ENCODE assay signal across 9 mouse cellular contexts in the genomic region with DNA sequence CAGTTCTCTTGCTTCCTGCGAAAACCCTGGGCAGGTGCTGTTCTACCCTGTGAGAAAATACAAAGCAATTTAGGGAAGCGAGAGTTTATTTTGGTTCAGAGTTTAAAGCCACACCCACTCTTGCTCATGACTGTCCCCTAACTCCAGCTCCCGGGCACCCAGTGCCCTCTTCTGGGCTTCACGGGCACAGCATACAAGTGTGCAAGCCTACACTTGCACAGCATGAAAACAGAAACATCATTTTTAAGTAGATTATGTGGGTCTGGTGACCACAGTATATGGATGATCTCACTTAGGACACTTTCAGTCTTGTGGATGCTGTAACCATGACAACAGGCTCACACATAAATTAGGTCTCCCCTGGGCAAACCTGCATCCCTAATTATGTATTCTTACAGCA.
DNase-seq lines count a peak whose midpoint lies in the region; ATAC-seq and TF ChIP-seq lines count a peak whose summit lies in the region.
"Had no signal": no experiment of that assay in that cellular context is flagged by ENCODE, and none has a peak within 500 bp of the region (broad histone marks: within the 10 kb centered on the region; RNA-seq: fewer than 3 reads in every experiment).

No protein-coding gene starts in this region.

- H3K4me3 ChIP-seq in kidney, embryonic 15.5 days (replicated peaks): no peak overlapping the region
- H3K4me3 ChIP-seq in bone marrow, adult 2 months (replicated peaks; ENCODE audit: control insufficient read depth, low read depth, low read length): no peak overlapping the region
- H3K4me3 ChIP-seq in small intestine, adult 2 months (ENCODE audit: low read depth, low read length): no peak overlapping the region
- no peak overlapping the region for H3K4me3 ChIP-seq in hindbrain, embryonic 16.5 days (ENCODE audit: low read length)
- H3K4me3 ChIP-seq: limb, embryonic 12.5 days had no signal

- peak; percentile 75 for TF ChIP-seq CTCF in bone marrow, adult 2 months (IDR thresholded peaks at IDR 0.05; ENCODE audit: control insufficient read depth, insufficient read depth, low read length)
- TF ChIP-seq CTCF in small intestine, adult 2 months (IDR thresholded peaks at IDR 0.05; ENCODE audit: extremely low read depth, insufficient read length, insufficient replicate concordance, low read depth, low read length): peak; percentile 44; the same call in 1 of the 2 replicates

- H3K36me3 ChIP-seq in kidney, embryonic 15.5 days: no peaks in the 10 kb centered on the region
- no peaks in the 10 kb centered on the region for H3K36me3 ChIP-seq in small intestine, adult 2 months (ENCODE audit: control insufficient read depth, insufficient read depth, low read length)
- no peaks in the 10 kb centered on the region for H3K36me3 ChIP-seq in hindbrain, embryonic 16.5 days (ENCODE audit: control insufficient read depth, insufficient read depth, low read length)
- H3K36me3 ChIP-seq: limb, embryonic 12.5 days had no signal

- no peak overlapping the region for H3K9ac ChIP-seq in kidney, embryonic 15.5 days
- no peak overlapping the region for H3K9ac ChIP-seq in hindbrain, embryonic 16.5 days (ENCODE audit: low read depth, low read length)
- H3K9ac ChIP-seq: limb, embryonic 12.5 days had no signal

- WGBS in kidney, embryonic 15.5 days: 68% methylated on average over 4 of the region's 4 CpGs
- under 1% methylated on average over 4 of the region's 4 CpGs for WGBS in bone marrow, adult 2 months
- 26% methylated on average over 4 of the region's 4 CpGs for WGBS in small intestine, adult 2 months
- WGBS in hindbrain, embryonic 16.5 days: 57% methylated on average over 4 of the region's 4 CpGs

- no peaks in the 10 kb centered on the region; the same call in 1 of the 2 replicates for H3K4me1 ChIP-seq in kidney, embryonic 15.5 days
- H3K4me1 ChIP-seq in bone marrow, adult 2 months (ENCODE audit: control insufficient read depth, insufficient read depth, low read length): peaks cover 2% of the 10 kb centered on the region; the same call in 1 of the 2 replicates
- no peaks in the 10 kb centered on the region for H3K4me1 ChIP-seq in small intestine, adult 2 months (ENCODE audit: control insufficient read depth, insufficient read depth, insufficient read length, low read length)
- no peaks in the 10 kb centered on the region for H3K4me1 ChIP-seq in hindbrain, embryonic 16.5 days (ENCODE audit: control insufficient read depth, insufficient read depth, low read depth, low read length)
- H3K4me1 ChIP-seq: limb, embryonic 12.5 days had no signal

- no peaks in the 10 kb centered on the region for H3K9me3 ChIP-seq in kidney, embryonic 15.5 days (replicated peaks)
- H3K9me3 ChIP-seq in hindbrain, embryonic 16.5 days (ENCODE audit: control insufficient read depth, low read length): no peaks in the 10 kb centered on the region

- H3K27ac ChIP-seq in kidney, embryonic 15.5 days: no peak overlapping the region
- peak overlapping the region; percentile 71; the same call in 1 of the 2 replicates for H3K27ac ChIP-seq in bone marrow, adult 2 months (ENCODE audit: control insufficient read depth, insufficient read depth, low read depth, low read length, poor library complexity)
- no peak overlapping the region for H3K27ac ChIP-seq in small intestine, adult 2 months (ENCODE audit: insufficient read depth, low read depth, low read length)
- no peak overlapping the region for H3K27ac ChIP-seq in hindbrain, embryonic 16.5 days (ENCODE audit: low read depth, low read length)
- H3K27ac ChIP-seq: limb, embryonic 12.5 days had no signal

- no peak for TF ChIP-seq POLR2A in bone marrow, adult 2 months (IDR thresholded peaks at IDR 0.05; ENCODE audit: borderline replicate concordance, control insufficient read depth, low read depth, low read length)
- TF ChIP-seq POLR2A in small intestine, adult 2 months (IDR thresholded peaks at IDR 0.05; ENCODE audit: low read depth, low read length): no peak

- ATAC-seq in kidney, embryonic 15.5 days (replicated peaks; ENCODE audit: low FRiP score): no peak
- no peak for ATAC-seq in hindbrain, embryonic 16.5 days

- no peaks in the 10 kb centered on the region for H3K27me3 ChIP-seq in kidney, embryonic 15.5 days
- no peaks in the 10 kb centered on the region for H3K27me3 ChIP-seq in small intestine, adult 2 months (ENCODE audit: control insufficient read depth, insufficient read depth, low read length)
- no peaks in the 10 kb centered on the region for H3K27me3 ChIP-seq in hindbrain, embryonic 16.5 days (replicated peaks; ENCODE audit: control insufficient read depth, insufficient read depth, low read length)
- H3K27me3 ChIP-seq: limb, embryonic 12.5 days had no signal

- peak; percentile 34 to 44 for DNase-seq in kidney, postnatal 4 days
- DNase-seq in induced T-regulatory cell, adult 2 months (ENCODE audit: low read depth): peak; percentile 52
- DNase-seq in right cerebral cortex, adult 18-20 months: no peak
- no peak for DNase-seq in frontal cortex, adult 2 months (ENCODE audit: extremely low spot score in 1 of 2, low spot score in 1 of 2)

- H3K4me2 ChIP-seq in kidney, embryonic 15.5 days: no peak overlapping the region
- H3K4me2 ChIP-seq in hindbrain, embryonic 16.5 days (ENCODE audit: low read length): no peak overlapping the region
- H3K4me2 ChIP-seq: limb, embryonic 12.5 days had no signal

Comparison
In these comparisons a context has a peak if more than half of its experiments do, and no peak if none do; other contexts are left out.
1. DNase-seq: peak in kidney, postnatal 4 days (2 of 2) and induced T-regulatory cell, adult 2 months (single experiment); none in right cerebral cortex, adult 18-20 months (single experiment) and frontal cortex, adult 2 months (0 of 2).